Mouse (Mus musculus): ENCODE data around the gene Ccdc136. TPM values are rescaled to one million over a fixed set of nuclear protein-coding genes. Genes with fewer than 3 reads are reported as not detected.
A peak's percentile ranks its signal among the peaks of the same experiment; 100 is the strongest.
"Not testable (repeated sequence)": the region's sequence is repeated elsewhere in the genome, so short reads cannot be mapped to it uniquely, and the experiment has no call there.

The Ccdc136 gene
- 0.62 and 0.64 TPM in 2 replicates for polyA plus RNA-seq (2015; fragmentation: Nextera tagmentation; extraction: Ambion mirVana)

DNA sequence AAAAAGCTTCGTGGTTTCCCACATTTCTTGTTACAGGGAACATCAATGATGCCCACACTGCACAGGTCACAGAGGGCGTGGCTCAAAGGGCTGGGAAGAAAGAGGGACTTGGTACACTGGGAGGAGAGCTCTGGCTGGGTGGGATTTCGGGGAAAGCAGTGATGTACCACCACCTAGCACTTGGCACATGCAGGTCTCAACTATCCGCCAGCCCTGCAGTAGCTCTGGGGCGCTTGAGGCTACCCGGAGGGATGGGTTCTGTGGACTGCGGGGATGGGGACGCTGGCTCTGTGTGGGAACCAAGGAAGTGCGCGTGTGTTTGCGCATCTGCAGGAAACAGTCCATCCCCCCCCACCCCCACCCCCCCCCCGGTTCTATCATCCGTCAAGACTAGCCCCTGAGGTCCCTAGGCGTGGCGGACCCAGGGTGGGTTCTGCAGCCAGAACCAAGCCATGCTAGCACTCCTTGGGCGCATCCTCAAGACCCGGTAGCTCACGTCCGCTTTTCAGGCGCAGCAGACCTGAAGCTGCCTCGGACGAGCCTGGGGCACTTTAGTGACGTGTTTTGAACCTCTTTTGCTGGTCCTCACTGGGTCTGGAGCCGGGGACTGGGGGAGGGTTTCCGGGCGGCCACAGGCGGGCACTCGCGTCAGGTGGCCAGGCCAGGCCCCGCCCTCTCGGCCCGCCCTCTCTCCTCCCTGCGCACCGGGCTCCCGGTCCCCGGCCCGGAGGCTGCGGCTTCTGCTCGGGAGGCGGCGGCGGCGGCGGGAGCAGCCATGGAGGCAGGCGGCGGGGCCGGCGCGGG, at the start of gene Ccdc136:
Gene Ccdc136, plus strand, starts transcription at position 400 of the 804 bp plus-strand sequence.
- peak within 1 kb of the TSS; percentile 47 for H3K9ac ChIP-seq
- ATAC-seq (ENCODE audit: low read depth) (peak; percentile 59), DNase-seq (peak; percentile 9)
- peak within 1 kb of the TSS; percentile 67 for H3K4me2 ChIP-seq
- no peaks in the 10 kb centered on the region for H3K9me3 ChIP-seq (replicated peaks)
- H3K4me3 ChIP-seq (replicated peaks) = peak within 1 kb of the TSS; percentile 55
- WGBS (ENCODE audit: insufficient replicate concordance) = 2% methylated on average over 43 of the region's 49 CpGs
- H3K4me1 ChIP-seq (replicated peaks) = peaks cover 6% of the 10 kb centered on the region
- no peaks in the 10 kb centered on the region for H3K36me3 ChIP-seq
- no peak within 1 kb of the TSS for H3K27ac ChIP-seq
- peaks cover 92% of the 10 kb centered on the region for H3K27me3 ChIP-seq

DNA sequence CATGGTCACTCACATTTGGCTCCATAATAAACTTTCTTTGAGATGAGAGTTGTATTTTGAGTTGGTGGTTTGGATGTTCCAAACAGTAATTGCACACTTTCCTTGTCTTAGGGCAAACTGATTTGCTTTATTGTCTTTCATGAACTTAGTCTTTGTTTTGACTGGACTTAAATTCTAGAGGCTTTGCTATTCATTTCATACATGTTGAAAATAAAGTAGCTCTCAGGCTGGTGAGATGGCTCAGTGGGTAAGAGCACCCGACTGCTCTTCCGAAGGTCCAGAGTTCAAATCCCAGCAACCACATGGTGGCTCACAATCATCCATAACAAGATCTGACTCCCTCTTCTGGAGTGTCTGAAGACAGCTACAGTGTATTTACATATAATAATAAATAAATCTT, 49.6 kb upstream of the Ccdc136 start:
- H3K4me3 ChIP-seq (replicated peaks); ATAC-seq (ENCODE audit: low read depth); DNase-seq; H3K4me2 ChIP-seq; H3K27ac ChIP-seq; H3K27me3 ChIP-seq; H3K36me3 ChIP-seq; H3K9ac ChIP-seq; H3K9me3 ChIP-seq (replicated peaks): not testable (repeated sequence)
- peaks cover 32% of the 10 kb centered on the region for H3K4me1 ChIP-seq (replicated peaks)
- WGBS (ENCODE audit: insufficient replicate concordance) = 82% methylated on average over 2 of the region's 2 CpGs

DNA sequence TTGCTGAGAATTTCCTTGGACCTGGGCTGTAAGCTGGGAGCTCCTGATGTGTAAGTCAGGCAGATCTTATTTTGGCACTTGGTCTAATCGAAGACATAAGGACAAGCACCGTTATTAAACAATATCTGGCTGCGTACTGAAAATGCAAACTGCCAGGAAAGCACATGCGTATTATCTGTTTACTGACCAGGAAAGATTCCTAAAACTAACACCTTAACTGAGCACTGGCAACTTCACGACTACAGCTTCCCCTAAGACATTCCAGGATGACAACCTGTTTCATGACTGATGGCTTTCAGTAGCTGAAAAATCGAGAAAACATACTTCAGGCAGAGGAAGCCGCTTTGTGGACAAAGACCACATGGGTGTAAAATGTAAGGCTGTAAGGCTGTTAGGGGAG, 48.9 kb upstream of the Ccdc136 start:
- 37% methylated on average over 7 of the region's 7 CpGs for WGBS (ENCODE audit: insufficient replicate concordance)
- no peak for ATAC-seq (ENCODE audit: low read depth)
- H3K4me2 ChIP-seq = peak overlapping the region; percentile 87
- no peaks in the 10 kb centered on the region for H3K27me3 ChIP-seq
- no peaks in the 10 kb centered on the region for H3K9me3 ChIP-seq (replicated peaks)
- H3K36me3 ChIP-seq = no peaks in the 10 kb centered on the region
- peaks cover 38% of the 10 kb centered on the region for H3K4me1 ChIP-seq (replicated peaks)
- peak overlapping the region; percentile 89 for H3K9ac ChIP-seq
- H3K27ac ChIP-seq = peak overlapping the region; percentile 72
- peak overlapping the region; percentile 89 for H3K4me3 ChIP-seq (replicated peaks)
- no peak for DNase-seq

DNA sequence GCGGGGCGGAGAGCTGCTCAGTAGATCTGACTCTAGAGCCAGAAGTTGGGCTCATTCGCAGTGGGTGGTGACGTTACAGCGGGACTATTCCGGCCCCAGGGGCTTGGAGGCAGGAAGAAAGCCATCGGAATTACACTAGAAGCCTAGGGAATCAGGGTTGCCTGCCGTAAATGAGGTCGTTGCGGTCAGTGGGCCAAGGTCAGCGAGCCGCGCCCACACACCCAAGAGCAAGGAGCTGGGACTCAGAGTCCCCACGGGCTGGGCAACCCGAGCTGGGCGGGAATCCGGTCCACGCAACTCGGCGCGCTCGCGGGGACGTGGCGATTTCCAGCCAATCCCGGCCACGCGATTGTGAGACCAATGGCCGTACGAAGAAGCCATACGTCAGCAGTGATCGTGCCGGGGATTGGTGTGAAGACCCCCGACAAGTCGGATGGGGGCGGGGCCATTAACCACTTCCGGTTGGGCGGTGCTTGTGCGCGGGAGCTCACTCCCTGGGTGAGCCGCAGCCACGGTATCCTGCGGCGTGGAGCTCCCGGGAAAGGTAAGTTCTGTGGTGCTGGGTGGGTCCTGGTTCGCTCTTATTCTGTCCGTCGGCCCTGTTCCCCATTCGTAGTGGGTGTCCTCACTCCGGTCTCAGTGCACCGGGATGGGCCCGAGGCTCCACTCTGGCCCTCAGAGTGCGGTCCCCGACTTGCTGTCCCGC, 48.3 kb upstream of the Ccdc136 start, which contains the start of gene Calu:
Gene Calu, plus strand, starts transcription at position 405 of the 706 bp plus-strand sequence.
- H3K27ac ChIP-seq = peak within 1 kb of the TSS; percentile 76
- H3K9me3 ChIP-seq (replicated peaks) = no peaks in the 10 kb centered on the region
- H3K27me3 ChIP-seq = no peaks in the 10 kb centered on the region
- peak within 1 kb of the TSS; percentile 89 for H3K4me3 ChIP-seq (replicated peaks)
- H3K4me2 ChIP-seq = peak within 1 kb of the TSS; percentile 87
- no peaks in the 10 kb centered on the region for H3K36me3 ChIP-seq
- H3K4me1 ChIP-seq (replicated peaks) = peaks cover 44% of the 10 kb centered on the region
- peak within 1 kb of the TSS; percentile 89 for H3K9ac ChIP-seq
- WGBS (ENCODE audit: insufficient replicate concordance) = under 1% methylated on average over 55 of the region's 55 CpGs
- ATAC-seq (ENCODE audit: low read depth) = peak; percentile 97
- DNase-seq = peak; percentile 99

DNA sequence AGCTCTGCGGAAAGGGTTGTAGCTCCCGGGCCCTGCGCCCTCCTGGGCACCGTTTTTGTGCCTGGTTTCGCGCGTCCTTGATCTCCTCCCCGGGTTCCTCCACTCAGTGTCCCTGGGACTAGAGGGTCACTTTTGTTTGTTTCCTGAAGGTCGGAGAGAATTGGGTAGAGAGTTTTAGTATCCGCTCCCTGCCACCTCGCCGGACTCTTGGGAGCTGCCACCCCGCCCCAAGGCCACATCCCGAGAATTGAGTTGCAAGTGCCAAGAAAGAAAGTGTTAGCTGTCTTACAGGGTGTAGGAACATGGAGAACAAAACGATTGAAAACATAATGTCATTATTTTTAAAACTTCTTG, 47.8 kb upstream of the Ccdc136 start:
- DNase-seq = no peak
- no peaks in the 10 kb centered on the region for H3K36me3 ChIP-seq
- peak; percentile 1; the same call in 1 of the 2 replicates for ATAC-seq (ENCODE audit: low read depth)

GRCm38 (mm10) chr6:29351613-29352012, 44.5 kb upstream of the Ccdc136 start:
- Histone ChIP-seq H3K4me1 (replicated peaks) (peaks cover 58% of the 10 kb centered on the region), H3K36me3 (peaks cover 2% of the 10 kb centered on the region; the same call in 1 of the 2 replicates), H3K27ac (no peak overlapping the region), H3K4me2 (no peak overlapping the region), H3K9me3 (replicated peaks) (no peaks in the 10 kb centered on the region), H3K27me3 (no peaks in the 10 kb centered on the region), H3K9ac (no peak overlapping the region), H3K4me3 (replicated peaks) (no peak overlapping the region)
- no peak for ATAC-seq (ENCODE audit: low read depth)
- DNase-seq = no peak

More for the DNA sequence above, 47.8 kb upstream of the Ccdc136 start:
- H3K9ac ChIP-seq = peak overlapping the region; percentile 89
- H3K27me3 ChIP-seq = no peaks in the 10 kb centered on the region
- under 1% methylated on average over 15 of the region's 15 CpGs for WGBS (ENCODE audit: insufficient replicate concordance)
- H3K4me1 ChIP-seq (replicated peaks) = peaks cover 50% of the 10 kb centered on the region
- H3K4me2 ChIP-seq = peak overlapping the region; percentile 87
- H3K4me3 ChIP-seq (replicated peaks) = peak overlapping the region; percentile 89
- no peaks in the 10 kb centered on the region for H3K9me3 ChIP-seq (replicated peaks)
- peak overlapping the region; percentile 76 for H3K27ac ChIP-seq

DNA sequence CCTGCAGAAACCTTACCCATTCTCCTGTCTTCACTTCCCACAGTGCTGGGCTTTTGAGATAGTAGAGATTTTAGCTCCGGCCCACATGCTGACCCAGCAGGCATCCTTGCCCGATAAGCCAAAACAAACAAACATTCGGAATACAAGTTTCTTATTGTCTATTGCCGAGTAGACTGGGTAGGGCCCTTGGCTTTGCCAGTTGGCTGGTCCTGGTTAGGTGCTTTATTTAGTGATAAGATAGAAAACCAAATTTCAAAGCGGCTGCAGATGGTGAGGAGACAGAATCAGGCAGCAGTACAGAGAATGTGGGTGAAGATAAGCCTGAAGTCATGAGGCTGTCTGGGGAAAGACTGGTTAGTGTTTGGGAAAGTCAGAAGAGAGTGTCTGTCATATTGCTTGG, 43.3 kb upstream of the Ccdc136 start:
- ATAC-seq (ENCODE audit: low read depth) = peak; percentile 61
- no peak overlapping the region for H3K27ac ChIP-seq

GRCm38 (mm10) chr6:29359386-29359785, 36.7 kb upstream of the Ccdc136 start:
- WGBS (ENCODE audit: insufficient replicate concordance) = 84% methylated on average over 3 of the region's 3 CpGs
- Histone ChIP-seq H3K4me1 (replicated peaks) (peaks cover 14% of the 10 kb centered on the region), H3K27me3 (no peaks in the 10 kb centered on the region), H3K4me3 (replicated peaks) (no peak overlapping the region), H3K27ac (no peak overlapping the region), H3K9me3 (replicated peaks) (no peaks in the 10 kb centered on the region), H3K4me2 (no peak overlapping the region), H3K36me3 (peaks cover 39% of the 10 kb centered on the region), H3K9ac (no peak overlapping the region)
- no peak for DNase-seq
- ATAC-seq (ENCODE audit: low read depth) = no peak

More for the DNA sequence above, 43.3 kb upstream of the Ccdc136 start:
- peak overlapping the region; percentile 17 for H3K4me2 ChIP-seq
- H3K27me3 ChIP-seq = no peaks in the 10 kb centered on the region
- 7% methylated on average over 5 of the region's 5 CpGs for WGBS (ENCODE audit: insufficient replicate concordance)
- peak; percentile 38 for DNase-seq
- no peaks in the 10 kb centered on the region for H3K9me3 ChIP-seq (replicated peaks)
- peaks cover 59% of the 10 kb centered on the region for H3K4me1 ChIP-seq (replicated peaks)
- no peak overlapping the region for H3K9ac ChIP-seq
- H3K4me3 ChIP-seq (replicated peaks) = no peak overlapping the region
- peaks cover 12% of the 10 kb centered on the region for H3K36me3 ChIP-seq

- 78% methylated on average over 6 of the region's 6 CpGs for WGBS (ENCODE audit: insufficient replicate concordance)
- Histone ChIP-seq H3K4me3 (replicated peaks) (no peak overlapping the region), H3K27me3 (no peaks in the 10 kb centered on the region), H3K36me3 (peaks cover 41% of the 10 kb centered on the region), H3K4me1 (replicated peaks) (peaks cover 14% of the 10 kb centered on the region), H3K9ac (no peak overlapping the region), H3K4me2 (no peak overlapping the region), H3K9me3 (replicated peaks) (no peaks in the 10 kb centered on the region), H3K27ac (no peak overlapping the region)
- ATAC-seq (ENCODE audit: low read depth) (no peak), DNase-seq (no peak)
Measured at GRCm38 (mm10) chr6:29360211-29360610, 35.9 kb upstream of the Ccdc136 start.

DNA sequence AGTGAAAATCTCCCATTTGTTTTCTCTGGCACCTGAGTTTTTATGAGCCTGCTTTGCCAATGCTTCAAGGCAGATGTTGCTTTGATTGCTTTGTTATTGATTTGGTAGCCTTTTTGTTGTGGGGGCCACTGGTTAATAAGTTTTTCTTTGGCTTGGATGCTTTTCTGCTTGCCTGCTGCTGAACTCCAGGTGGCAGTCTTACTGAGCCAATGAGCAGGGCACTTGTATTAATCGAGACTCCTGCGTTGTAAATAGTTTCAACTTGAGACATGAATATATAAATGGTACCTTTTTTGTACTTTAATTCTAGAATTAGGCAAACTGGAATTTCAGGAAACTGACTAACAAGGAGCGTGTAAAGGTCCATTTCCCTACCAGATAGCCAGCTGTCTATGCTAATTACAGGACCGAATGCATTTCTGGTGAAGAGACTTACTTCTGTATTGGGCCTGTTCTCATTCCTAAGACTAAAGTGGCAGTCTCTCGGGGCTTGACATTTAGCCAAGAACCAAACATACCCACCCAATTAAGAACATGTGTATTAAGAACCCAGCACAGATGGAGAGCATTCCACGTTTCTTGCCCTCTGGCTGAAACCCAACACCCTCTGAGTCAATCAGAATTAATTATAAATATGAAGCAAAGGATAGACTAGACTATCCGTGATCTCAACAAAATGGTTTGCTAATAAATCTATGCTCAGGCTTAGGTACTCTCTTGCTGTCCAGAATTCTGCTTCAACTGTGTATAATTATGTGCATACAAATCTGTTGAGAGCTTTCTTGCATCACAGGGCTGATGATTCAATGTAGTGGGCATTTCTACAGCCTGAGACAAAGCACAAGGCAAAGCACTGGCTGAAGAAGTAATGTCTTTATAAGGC, 33.6 kb upstream of the Ccdc136 start:
- 81% methylated on average over 7 of the region's 7 CpGs for WGBS (ENCODE audit: insufficient replicate concordance)
- Histone ChIP-seq H3K4me3 (replicated peaks) (no peak overlapping the region), H3K27me3 (no peaks in the 10 kb centered on the region), H3K36me3 (peaks cover 54% of the 10 kb centered on the region), H3K27ac (no peak overlapping the region), H3K9me3 (replicated peaks) (no peaks in the 10 kb centered on the region), H3K9ac (no peak overlapping the region), H3K4me2 (no peak overlapping the region), H3K4me1 (replicated peaks) (peaks cover 3% of the 10 kb centered on the region)
- no peak for DNase-seq
- ATAC-seq (ENCODE audit: low read depth) = no peak

- Histone ChIP-seq H3K9me3 (replicated peaks) (no peaks in the 10 kb centered on the region), H3K4me2 (no peak overlapping the region), H3K4me1 (replicated peaks) (no peaks in the 10 kb centered on the region), H3K9ac (no peak overlapping the region), H3K36me3 (peaks cover 53% of the 10 kb centered on the region), H3K27ac (no peak overlapping the region), H3K4me3 (replicated peaks) (no peak overlapping the region), H3K27me3 (no peaks in the 10 kb centered on the region)
- no peak for DNase-seq
- ATAC-seq (ENCODE audit: low read depth) = no peak
- 79% methylated on average over 3 of the region's 3 CpGs for WGBS (ENCODE audit: insufficient replicate concordance)
Measured at GRCm38 (mm10) chr6:29363129-29363515, 33.0 kb upstream of the Ccdc136 start.
